8 mouse cellular contexts compared by ENCODE assay signal in the genomic region with DNA sequence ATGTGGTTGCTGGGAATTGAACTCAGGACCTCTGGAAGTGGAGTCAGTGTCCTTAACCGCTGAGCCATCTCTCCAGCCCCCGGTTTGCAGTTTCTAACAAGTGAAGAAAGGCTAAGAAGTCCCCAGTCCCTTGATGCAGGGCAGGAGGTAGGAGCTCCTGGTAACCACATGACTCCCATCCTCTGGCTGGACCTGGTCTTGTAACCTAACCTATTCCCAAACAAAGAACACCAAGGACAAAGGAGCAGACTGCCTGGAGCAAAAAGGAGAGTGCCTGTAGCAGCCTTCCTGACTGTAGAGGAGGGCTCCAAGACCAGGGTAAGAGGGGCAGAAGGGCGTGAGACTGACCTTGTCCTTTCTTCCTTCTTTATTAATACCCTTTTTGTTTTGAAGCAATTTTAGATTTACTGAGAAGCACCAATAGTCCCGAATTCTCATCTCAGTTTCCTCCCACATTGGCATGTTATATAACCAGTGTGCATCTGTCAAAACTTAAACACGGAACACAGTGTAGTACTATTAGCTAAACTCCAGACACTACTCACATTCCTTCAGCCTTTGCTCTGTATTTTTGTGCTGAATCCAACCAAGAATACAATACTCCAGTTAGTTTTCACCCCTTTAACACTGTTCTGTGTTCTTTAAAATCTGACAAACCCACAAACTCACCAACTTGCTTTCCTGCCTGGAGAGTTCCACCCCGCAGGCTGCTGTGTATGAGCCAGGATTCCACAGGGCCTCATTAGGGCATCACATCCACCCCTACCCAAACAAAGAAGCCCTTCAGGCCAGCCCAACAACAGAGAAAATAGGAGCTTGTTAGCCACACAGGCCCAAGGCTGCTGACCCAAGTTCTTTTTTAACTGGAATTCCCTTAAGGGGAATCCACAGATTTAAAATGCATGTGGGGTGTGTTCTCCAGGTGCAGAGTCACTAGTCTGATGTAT. TPM values are rescaled to one million over a fixed set of nuclear protein-coding genes. Genes with fewer than 3 reads are reported as not detected.
DNase-seq lines count a peak whose midpoint lies in the region; ATAC-seq and TF ChIP-seq lines count a peak whose summit lies in the region.

No protein-coding gene starts in this region.

- peak; percentile 57 for DNase-seq in ES-CJ7 (ENCODE audit: low read depth, low spot score)
- peak; percentile 57 for DNase-seq in forebrain, postnatal 0 days
- no peak for DNase-seq in gastrocnemius, postnatal 14 days
- no peak for DNase-seq in heart, postnatal 10 days
- DNase-seq in yolk sac, embryonic 10.5 days (ENCODE audit: low spot score) = no peak

- peak overlapping the region; percentile 74 for H3K27ac ChIP-seq in forebrain, postnatal 0 days (ENCODE audit: low read depth, low read length)
- H3K27ac ChIP-seq in liver, embryonic 16.5 days (ENCODE audit: low read length) = peak overlapping the region; percentile 82

- H3K9me3 ChIP-seq in erythroblast, embryonic 14.5 days (ENCODE audit: control insufficient read depth, low read length) = no peaks in the 10 kb centered on the region
- H3K9me3 ChIP-seq in forebrain, postnatal 0 days (ENCODE audit: low read length) = no peaks in the 10 kb centered on the region
- H3K9me3 ChIP-seq in liver, embryonic 16.5 days (replicated peaks; ENCODE audit: control insufficient read depth, low read length) = no peaks in the 10 kb centered on the region

- no peak for ATAC-seq in erythroblast, adult 5-6 weeks (replicated peaks; ENCODE audit: low FRiP score, poor library complexity, severe bottlenecking)
- peak; percentile 86 for ATAC-seq in forebrain, postnatal 0 days
- no peak for ATAC-seq in liver, embryonic 16.5 days (ENCODE audit: low read depth)

- WGBS in forebrain, postnatal 0 days = 28% methylated on average over 6 of the region's 6 CpGs
- 72% methylated on average over 6 of the region's 6 CpGs for WGBS in liver, embryonic 16.5 days (ENCODE audit: insufficient replicate concordance)

- peak overlapping the region; percentile 58 for H3K4me3 ChIP-seq in erythroblast, embryonic 14.5 days (replicated peaks)
- no peak overlapping the region for H3K4me3 ChIP-seq in forebrain, postnatal 0 days (ENCODE audit: low read depth, low read length)
- H3K4me3 ChIP-seq in liver, embryonic 16.5 days (ENCODE audit: low read depth, low read length) = peak overlapping the region; percentile 31

- no peak overlapping the region for H3K9ac ChIP-seq in forebrain, postnatal 0 days
- H3K9ac ChIP-seq in liver, embryonic 16.5 days (ENCODE audit: low read depth, low read length) = peak overlapping the region; percentile 52

- H3K4me2 ChIP-seq in forebrain, postnatal 0 days (ENCODE audit: low read depth) = no peak overlapping the region
- peak overlapping the region; percentile 59 for H3K4me2 ChIP-seq in liver, embryonic 16.5 days (ENCODE audit: low read depth, low read length)

- no peaks in the 10 kb centered on the region for H3K27me3 ChIP-seq in erythroblast, embryonic 14.5 days (ENCODE audit: control insufficient read depth)
- no peaks in the 10 kb centered on the region for H3K27me3 ChIP-seq in forebrain, postnatal 0 days (ENCODE audit: insufficient read depth, low read length)
- no peaks in the 10 kb centered on the region for H3K27me3 ChIP-seq in liver, embryonic 16.5 days (ENCODE audit: control insufficient read depth, insufficient read depth, low read depth, low read length)

- intact Hi-C loops in gastrocnemius, postnatal 14 days (cut with DNase I; ENCODE audit: low total_unique reads) = loop anchor here (5.0 to 10.0 kb wide), 2 partner anchors 118 to 189 kb away; a partner anchor contains a TSS
- intact Hi-C loops in heart, postnatal 10 days (cut with DNase I) = loop anchor here (2.0 to 5.0 kb wide), 4 partner anchors 43 to 417 kb away; a partner anchor contains a TSS

- peaks cover 64% of the 10 kb centered on the region for H3K4me1 ChIP-seq in erythroblast, embryonic 14.5 days (ENCODE audit: control insufficient read depth)
- 0 out of 2 replicates have a peak, but pooled peaks cover 10% of the 10 kb centered on the region for H3K4me1 ChIP-seq in forebrain, postnatal 0 days (ENCODE audit: insufficient read depth)
- H3K4me1 ChIP-seq in liver, embryonic 16.5 days (ENCODE audit: control insufficient read depth, low read depth, low read length) = peaks cover 33% of the 10 kb centered on the region

- H3K36me3 ChIP-seq in erythroblast, embryonic 14.5 days (ENCODE audit: control insufficient read depth) = peaks cover 12% of the 10 kb centered on the region
- no peaks in the 10 kb centered on the region for H3K36me3 ChIP-seq in forebrain, postnatal 0 days (ENCODE audit: insufficient read depth)
- H3K36me3 ChIP-seq in liver, embryonic 16.5 days (ENCODE audit: control insufficient read depth, insufficient read depth) = no peaks in the 10 kb centered on the region

- TF ChIP-seq CTCF in forebrain, postnatal 0 days (IDR thresholded peaks at IDR 0.05; ENCODE audit: low read depth) = no peak

RNA-seq across cellular contexts. Expression of a gene that starts 58.7 kb away (rescaled TPM):
- polyA plus RNA-seq in erythroblast, embryonic 14.5 days (2012) = 0.94 and 1.0 TPM in 2 replicates
- 2.7 and 4.8 TPM in 2 replicates for total RNA-seq in erythroblast, adult 5-6 weeks (2015; ENCODE audit: low replicate concordance)
- total RNA-seq in erythroblast, adult 5-6 weeks (2017; ENCODE audit: low replicate concordance) = 2.0 and 9.2 TPM in 2 replicates
- total RNA-seq in forebrain, postnatal 0 days (2014; rRNA removed) = 72.0 and 80.8 TPM in 2 replicates
- 37.2 and 44.3 TPM in 2 replicates for polyA plus RNA-seq in forebrain, postnatal 0 days (2015; fragmentation: Nextera tagmentation; extraction: Ambion mirVana)
- 5.7 and 6.8 TPM in 2 replicates for polyA plus RNA-seq in liver, embryonic 16.5 days (2015; fragmentation: Nextera tagmentation; extraction: Ambion mirVana)
- total RNA-seq in gastrocnemius, postnatal 14 days (2021) = 10 to 100 TPM; 42.1 to 50.2 TPM
- total RNA-seq in heart, postnatal 10 days (2021) = 100 to 1,000 TPM in 1 of 2 experiments, 10 to 100 TPM in 1; 97.3 to 100 TPM

RNA-seq across cellular contexts. Expression of a gene that starts 59.2 kb away (rescaled TPM):
- not detected in 2 replicates for polyA plus RNA-seq in erythroblast, embryonic 14.5 days (2012)
- total RNA-seq in erythroblast, adult 5-6 weeks (2015; ENCODE audit: low replicate concordance) = 1.3 TPM in 1 of 2 replicates, not detected in the other
- total RNA-seq in erythroblast, adult 5-6 weeks (2017; ENCODE audit: low replicate concordance) = not detected in 2 replicates
- 13.0 and 15.5 TPM in 2 replicates for total RNA-seq in forebrain, postnatal 0 days (2014; rRNA removed)
- polyA plus RNA-seq in forebrain, postnatal 0 days (2015; fragmentation: Nextera tagmentation; extraction: Ambion mirVana) = 6.9 and 10.0 TPM in 2 replicates
- polyA plus RNA-seq in liver, embryonic 16.5 days (2015; fragmentation: Nextera tagmentation; extraction: Ambion mirVana) = 0.39 and 0.50 TPM in 2 replicates
- under 1 TPM; 0.86 TPM for total RNA-seq in gastrocnemius, postnatal 14 days (2021)
- 1 to 10 TPM; 1.6 to 2.3 TPM for total RNA-seq in heart, postnatal 10 days (2021)

Comparison
In these comparisons a context has a peak if more than half of its experiments do, and no peak if none do; other contexts are left out.
1. DNase-seq: peak in ES-CJ7 (single experiment) and forebrain, postnatal 0 days (single experiment); none in gastrocnemius, postnatal 14 days (single experiment), heart, postnatal 10 days (0 of 2) and yolk sac, embryonic 10.5 days (single experiment).